Mouse (Mus musculus): ENCODE data around the gene Dlg2. TPM values are rescaled to one million over a fixed set of nuclear protein-coding genes. Genes with fewer than 3 reads are reported as not detected.

The Dlg2 gene
- total and polyA plus RNA-seq, 2 experiments from 2014 or later, result 26.3 to 169 TPM

GRCm38 (mm10) chr7:91711184-91711583, 1234.7 kb downstream of the Dlg2 start:
- TF ChIP-seq CTCF (IDR thresholded peaks at IDR 0.05; ENCODE audit: low read depth), result no peak
- ATAC-seq (no peak), DNase-seq (no peak)
- H3K27me3 ChIP-seq (ENCODE audit: insufficient read depth, low read length), result no peaks in the 10 kb centered on the region
- WGBS, result 84% methylated on average over 6 of the region's 6 CpGs
- H3K9me3 ChIP-seq (ENCODE audit: low read length), result no peaks in the 10 kb centered on the region
- no peaks in the 10 kb centered on the region for H3K36me3 ChIP-seq (ENCODE audit: insufficient read depth)
- no peak overlapping the region for H3K9ac ChIP-seq
- H3K4me1 ChIP-seq (ENCODE audit: insufficient read depth), result no peaks in the 10 kb centered on the region
- H3K27ac ChIP-seq (ENCODE audit: low read depth, low read length), result no peak overlapping the region
- H3K4me3 ChIP-seq (ENCODE audit: low read depth, low read length), result no peak overlapping the region
- no peak overlapping the region for H3K4me2 ChIP-seq (ENCODE audit: low read depth)

- Histone ChIP-seq H3K4me3 (ENCODE audit: low read depth, low read length) (no peak overlapping the region), H3K9ac (no peak overlapping the region), H3K4me1 (ENCODE audit: insufficient read depth) (no peaks in the 10 kb centered on the region), H3K27ac (ENCODE audit: low read depth, low read length) (no peak overlapping the region), H3K4me2 (ENCODE audit: low read depth) (no peak overlapping the region), H3K27me3 (ENCODE audit: insufficient read depth, low read length) (no peaks in the 10 kb centered on the region), H3K36me3 (ENCODE audit: insufficient read depth) (no peaks in the 10 kb centered on the region), H3K9me3 (ENCODE audit: low read length) (no peaks in the 10 kb centered on the region)
- TF ChIP-seq CTCF (IDR thresholded peaks at IDR 0.05; ENCODE audit: low read depth), result no peak
- no peak for ATAC-seq
- WGBS, result 62% methylated on average over 1 of the region's 1 CpGs
- DNase-seq, result no peak
Observed at GRCm38 (mm10) chr7:91715776-91716175, 1239.3 kb downstream of the Dlg2 start.

GRCm38 (mm10) chr7:91716696-91717095, 1240.2 kb downstream of the Dlg2 start:
- 74% methylated on average over 6 of the region's 6 CpGs for WGBS

GRCm38 (mm10) chr7:91720318-91720717, 1243.8 kb downstream of the Dlg2 start:
- no peak overlapping the region for H3K4me2 ChIP-seq (ENCODE audit: low read depth)
- ATAC-seq (no peak), DNase-seq (no peak)
- H3K4me3 ChIP-seq (ENCODE audit: low read depth, low read length), result no peak overlapping the region
- no peaks in the 10 kb centered on the region for H3K4me1 ChIP-seq (ENCODE audit: insufficient read depth)
- H3K9me3 ChIP-seq (ENCODE audit: low read length), result no peaks in the 10 kb centered on the region
- no peak for TF ChIP-seq CTCF (IDR thresholded peaks at IDR 0.05; ENCODE audit: low read depth)
- H3K27ac ChIP-seq (ENCODE audit: low read depth, low read length), result no peak overlapping the region
- H3K36me3 ChIP-seq (ENCODE audit: insufficient read depth), result no peaks in the 10 kb centered on the region
- H3K9ac ChIP-seq, result no peak overlapping the region
- H3K27me3 ChIP-seq (ENCODE audit: insufficient read depth, low read length), result no peaks in the 10 kb centered on the region

More at GRCm38 (mm10) chr7:91716696-91717095, 1240.2 kb downstream of the Dlg2 start:
- no peaks in the 10 kb centered on the region for H3K9me3 ChIP-seq (ENCODE audit: low read length)
- H3K4me1 ChIP-seq (ENCODE audit: insufficient read depth), result no peaks in the 10 kb centered on the region
- TF ChIP-seq CTCF (IDR thresholded peaks at IDR 0.05; ENCODE audit: low read depth), result no peak
- no peaks in the 10 kb centered on the region for H3K36me3 ChIP-seq (ENCODE audit: insufficient read depth)
- no peaks in the 10 kb centered on the region for H3K27me3 ChIP-seq (ENCODE audit: insufficient read depth, low read length)
- no peak overlapping the region for H3K27ac ChIP-seq (ENCODE audit: low read depth, low read length)
- no peak overlapping the region for H3K9ac ChIP-seq
- H3K4me2 ChIP-seq (ENCODE audit: low read depth), result no peak overlapping the region
- DNase-seq (no peak), ATAC-seq (no peak)
- H3K4me3 ChIP-seq (ENCODE audit: low read depth, low read length), result no peak overlapping the region

GRCm38 (mm10) chr7:91724397-91724796, 1247.9 kb downstream of the Dlg2 start:
- no peak for DNase-seq
- no peak for ATAC-seq
- no peak overlapping the region for H3K27ac ChIP-seq (ENCODE audit: low read depth, low read length)
- no peaks in the 10 kb centered on the region for H3K36me3 ChIP-seq (ENCODE audit: insufficient read depth)
- no peak overlapping the region for H3K4me2 ChIP-seq (ENCODE audit: low read depth)
- no peak overlapping the region for H3K9ac ChIP-seq
- TF ChIP-seq CTCF (IDR thresholded peaks at IDR 0.05; ENCODE audit: low read depth), result no peak
- no peaks in the 10 kb centered on the region for H3K27me3 ChIP-seq (ENCODE audit: insufficient read depth, low read length)
- H3K4me1 ChIP-seq (ENCODE audit: insufficient read depth), result no peaks in the 10 kb centered on the region
- 86% methylated on average over 5 of the region's 5 CpGs for WGBS
- H3K9me3 ChIP-seq (ENCODE audit: low read length), result no peaks in the 10 kb centered on the region
- H3K4me3 ChIP-seq (ENCODE audit: low read depth, low read length), result no peak overlapping the region

GRCm38 (mm10) chr7:91740748-91741147, 1264.3 kb downstream of the Dlg2 start:
- Histone ChIP-seq H3K4me1 (ENCODE audit: insufficient read depth) (no peaks in the 10 kb centered on the region), H3K27me3 (ENCODE audit: insufficient read depth, low read length) (no peaks in the 10 kb centered on the region), H3K36me3 (ENCODE audit: insufficient read depth) (no peaks in the 10 kb centered on the region), H3K9me3 (ENCODE audit: low read length) (no peaks in the 10 kb centered on the region), H3K4me2 (ENCODE audit: low read depth) (no peak overlapping the region), H3K27ac (ENCODE audit: low read depth, low read length) (no peak overlapping the region), H3K4me3 (ENCODE audit: low read depth, low read length) (no peak overlapping the region), H3K9ac (no peak overlapping the region)
- no peak for TF ChIP-seq CTCF (IDR thresholded peaks at IDR 0.05; ENCODE audit: low read depth)
- DNase-seq (no peak), ATAC-seq (no peak)
- WGBS, result 89% methylated on average over 3 of the region's 3 CpGs

- Histone ChIP-seq H3K9ac (no peak overlapping the region), H3K4me2 (ENCODE audit: low read depth) (no peak overlapping the region), H3K36me3 (ENCODE audit: insufficient read depth) (no peaks in the 10 kb centered on the region), H3K27me3 (ENCODE audit: insufficient read depth, low read length) (no peaks in the 10 kb centered on the region), H3K4me1 (ENCODE audit: insufficient read depth) (no peaks in the 10 kb centered on the region), H3K4me3 (ENCODE audit: low read depth, low read length) (no peak overlapping the region), H3K27ac (ENCODE audit: low read depth, low read length) (no peak overlapping the region), H3K9me3 (ENCODE audit: low read length) (no peaks in the 10 kb centered on the region)
- DNase-seq (peak; percentile 11), ATAC-seq (0 out of 2 replicates have a peak, but pooled peaks have one; percentile 27)
- no peak for TF ChIP-seq CTCF (IDR thresholded peaks at IDR 0.05; ENCODE audit: low read depth)
Observed at GRCm38 (mm10) chr7:91753151-91753861, 1276.8 kb downstream of the Dlg2 start.
